Mouse (Mus musculus): ENCODE results near the gene Morn5. TPM values are rescaled to one million over a fixed set of nuclear protein-coding genes. Genes with fewer than 3 reads are reported as not detected.

Morn5 gene
- polyA plus RNA-seq, 1 experiment from 2014 or later: 20.2 TPM

- no peaks in the 10 kb centered on the region for H3K9me3 ChIP-seq (replicated peaks)
- peak within 1 kb of the TSS; percentile 55 for H3K4me3 ChIP-seq (replicated peaks)
- ATAC-seq (ENCODE audit: insufficient number of reproducible peaks, low FRiP score, low TSS enrichment, low read depth): peak; percentile 55
- H3K4me2 ChIP-seq (replicated peaks): peak within 1 kb of the TSS; percentile 64
- peaks cover 42% of the 10 kb centered on the region for H3K4me1 ChIP-seq
- H3K27me3 ChIP-seq: peaks cover 84% of the 10 kb centered on the region
- peak within 1 kb of the TSS; percentile 56 for H3K27ac ChIP-seq (replicated peaks)
- peak within 1 kb of the TSS; percentile 28 for H3K9ac ChIP-seq
- under 1% methylated on average over 52 of the region's 58 CpGs for WGBS
- H3K36me3 ChIP-seq: no peaks in the 10 kb centered on the region
Measured at GRCm38 (mm10) chr2:36104956-36105741, 55.9 kb downstream of the Morn5 start, which contains the start of gene Lhx6. Lhx6 (minus strand) TSS chr2:36105408.

- Histone ChIP-seq H3K4me2 (replicated peaks) (no peak overlapping the region), H3K4me3 (replicated peaks) (no peak overlapping the region), H3K4me1 (peaks cover 22% of the 10 kb centered on the region), H3K9me3 (replicated peaks) (no peaks in the 10 kb centered on the region), H3K27me3 (peaks cover 53% of the 10 kb centered on the region), H3K9ac (no peak overlapping the region), H3K27ac (replicated peaks) (no peak overlapping the region), H3K36me3 (no peaks in the 10 kb centered on the region)
- under 1% methylated on average over 7 of the region's 7 CpGs for WGBS
- ATAC-seq (ENCODE audit: insufficient number of reproducible peaks, low FRiP score, low TSS enrichment, low read depth): no peak
Measured at GRCm38 (mm10) chr2:36108615-36109014, 59.4 kb downstream of the Morn5 start.

GRCm38 (mm10) chr2:36112632-36113031, 63.4 kb downstream of the Morn5 start:
- Histone ChIP-seq H3K36me3 (peaks cover 20% of the 10 kb centered on the region), H3K9ac (no peak overlapping the region), H3K4me2 (replicated peaks) (no peak overlapping the region), H3K27me3 (peaks cover 16% of the 10 kb centered on the region), H3K4me1 (no peaks in the 10 kb centered on the region), H3K9me3 (replicated peaks) (no peaks in the 10 kb centered on the region), H3K27ac (replicated peaks) (no peak overlapping the region), H3K4me3 (replicated peaks) (no peak overlapping the region)
- WGBS: 63% methylated on average over 3 of the region's 3 CpGs
- ATAC-seq (ENCODE audit: insufficient number of reproducible peaks, low FRiP score, low TSS enrichment, low read depth): no peak

- Histone ChIP-seq H3K9ac (no peak overlapping the region), H3K4me1 (no peaks in the 10 kb centered on the region), H3K4me3 (replicated peaks) (no peak overlapping the region), H3K4me2 (replicated peaks) (no peak overlapping the region), H3K36me3 (peaks cover 69% of the 10 kb centered on the region), H3K27ac (replicated peaks) (no peak overlapping the region), H3K9me3 (replicated peaks) (no peaks in the 10 kb centered on the region), H3K27me3 (no peaks in the 10 kb centered on the region)
- 83% methylated on average over 9 of the region's 9 CpGs for WGBS
- no peak for ATAC-seq (ENCODE audit: insufficient number of reproducible peaks, low FRiP score, low TSS enrichment, low read depth)
Measured at GRCm38 (mm10) chr2:36126795-36127429, 77.7 kb downstream of the Morn5 start.

GRCm38 (mm10) chr2:36127973-36128372, 78.7 kb downstream of the Morn5 start:
- 65% methylated on average over 4 of the region's 4 CpGs for WGBS
- H3K27me3 ChIP-seq: no peaks in the 10 kb centered on the region
- H3K4me3 ChIP-seq (replicated peaks): no peak overlapping the region
- peaks cover 68% of the 10 kb centered on the region for H3K36me3 ChIP-seq
- no peaks in the 10 kb centered on the region for H3K4me1 ChIP-seq
- no peaks in the 10 kb centered on the region for H3K9me3 ChIP-seq (replicated peaks)
- no peak overlapping the region for H3K4me2 ChIP-seq (replicated peaks)
- no peak overlapping the region for H3K9ac ChIP-seq
- ATAC-seq (ENCODE audit: insufficient number of reproducible peaks, low FRiP score, low TSS enrichment, low read depth): no peak
- H3K27ac ChIP-seq (replicated peaks): no peak overlapping the region

- H3K9me3 ChIP-seq (replicated peaks): no peaks in the 10 kb centered on the region
- H3K4me3 ChIP-seq (replicated peaks): no peak overlapping the region
- H3K27me3 ChIP-seq: no peaks in the 10 kb centered on the region
- 54% methylated on average over 3 of the region's 3 CpGs for WGBS
- no peak overlapping the region for H3K4me2 ChIP-seq (replicated peaks)
- no peaks in the 10 kb centered on the region for H3K4me1 ChIP-seq
- H3K27ac ChIP-seq (replicated peaks): no peak overlapping the region
- peaks cover 72% of the 10 kb centered on the region for H3K36me3 ChIP-seq
- H3K9ac ChIP-seq: no peak overlapping the region
- no peak for ATAC-seq (ENCODE audit: insufficient number of reproducible peaks, low FRiP score, low TSS enrichment, low read depth)
Measured at GRCm38 (mm10) chr2:36129051-36129450, 79.8 kb downstream of the Morn5 start.

Other genes starting within 250 kb of the Morn5 start
- gene Ttll11, start 69.5 kb upstream of the Morn5 start, polyA plus RNA-seq (2015; fragmentation: Nextera tagmentation; extraction: Ambion mirVana): 1.2 and 1.4 TPM in 2 replicates
- 216 and 226 TPM in 2 replicates for gene Ndufa8, start 52 bp upstream of the Morn5 start, polyA plus RNA-seq (2015; fragmentation: Nextera tagmentation; extraction: Ambion mirVana)
- gene Lhx6, start 56.0 kb downstream of the Morn5 start, polyA plus RNA-seq (2015; fragmentation: Nextera tagmentation; extraction: Ambion mirVana): 7.0 and 7.2 TPM in 2 replicates
- 21.5 and 29.7 TPM in 2 replicates for gene Mrrf, start 86.9 kb downstream of the Morn5 start, polyA plus RNA-seq (2015; fragmentation: Nextera tagmentation; extraction: Ambion mirVana)
- 73.3 and 78.7 TPM in 2 replicates for gene Rbm18, start 87.3 kb downstream of the Morn5 start, polyA plus RNA-seq (2015; fragmentation: Nextera tagmentation; extraction: Ambion mirVana)
- 14.9 and 15.4 TPM in 2 replicates for gene Ptgs1, start 181.0 kb downstream of the Morn5 start, polyA plus RNA-seq (2015; fragmentation: Nextera tagmentation; extraction: Ambion mirVana)

Measured in embryonic facial prominence, embryonic 15.5 days (tissue).